27 mouse cellular contexts compared by ENCODE assay signal in genomic region chr2:167086836-167087235, GRCm38 (mm10). TPM values are rescaled to one million over a fixed set of nuclear protein-coding genes. Genes with fewer than 3 reads are reported as not detected.
DNase-seq lines count a peak whose midpoint lies in the region; ATAC-seq lines count a peak whose summit lies in the region.
"Had no signal": no experiment of that assay in that cellular context is flagged by ENCODE, and none has a peak within 500 bp of the region (broad histone marks: within the 10 kb centered on the region; RNA-seq: fewer than 3 reads in every experiment).

No protein-coding gene starts in this region.

- no peak overlapping the region for H3K4me2 ChIP-seq in kidney, embryonic 14.5 days (replicated peaks; ENCODE audit: low read depth, low read length)
- no peak overlapping the region for H3K4me2 ChIP-seq in midbrain, embryonic 11.5 days
- H3K4me2 ChIP-seq in midbrain, embryonic 14.5 days (ENCODE audit: low read length), result no peak overlapping the region
- H3K4me2 ChIP-seq: embryonic facial prominence, embryonic 13.5 days; forebrain, embryonic 12.5 days; forebrain, embryonic 15.5 days; heart, embryonic 12.5 days; heart, embryonic 15.5 days; hindbrain, embryonic 13.5 days had no signal

- no peaks in the 10 kb centered on the region for H3K27me3 ChIP-seq in kidney, embryonic 14.5 days (ENCODE audit: control insufficient read depth, insufficient read depth, low read length)
- no peaks in the 10 kb centered on the region for H3K27me3 ChIP-seq in midbrain, embryonic 11.5 days (ENCODE audit: control insufficient read depth, insufficient read depth, low read length)
- H3K27me3 ChIP-seq in midbrain, embryonic 14.5 days (ENCODE audit: control insufficient read depth, insufficient read depth, low read length), result no peaks in the 10 kb centered on the region
- H3K27me3 ChIP-seq: embryonic facial prominence, embryonic 13.5 days; forebrain, embryonic 12.5 days; forebrain, embryonic 15.5 days had no signal

- H3K9ac ChIP-seq in kidney, embryonic 14.5 days (ENCODE audit: low read depth, low read length), result no peak overlapping the region
- no peak overlapping the region for H3K9ac ChIP-seq in midbrain, embryonic 11.5 days (ENCODE audit: low read length)
- H3K9ac ChIP-seq in midbrain, embryonic 14.5 days (replicated peaks; ENCODE audit: low read length), result no peak overlapping the region
- H3K9ac ChIP-seq: embryonic facial prominence, embryonic 13.5 days; forebrain, embryonic 12.5 days; forebrain, embryonic 15.5 days; heart, embryonic 12.5 days; heart, embryonic 15.5 days; hindbrain, embryonic 13.5 days had no signal

- no peak for ATAC-seq in kidney, embryonic 14.5 days (ENCODE audit: low FRiP score, low TSS enrichment)
- no peak for ATAC-seq in midbrain, embryonic 11.5 days (ENCODE audit: low FRiP score)
- no peak for ATAC-seq in midbrain, embryonic 14.5 days (ENCODE audit: low FRiP score, low TSS enrichment)
- ATAC-seq: activated CD4-positive, CD25-positive, alpha-beta regulatory T cell, adult 4 months; forebrain, embryonic 15.5 days had no signal

- H3K36me3 ChIP-seq in kidney, embryonic 14.5 days (ENCODE audit: control insufficient read depth, insufficient read depth, low read length), result no peaks in the 10 kb centered on the region
- H3K36me3 ChIP-seq in midbrain, embryonic 11.5 days (ENCODE audit: control insufficient read depth, insufficient read depth, low read length), result no peaks in the 10 kb centered on the region
- H3K36me3 ChIP-seq in midbrain, embryonic 14.5 days (ENCODE audit: control insufficient read depth, insufficient read depth, low read length), result no peaks in the 10 kb centered on the region
- H3K36me3 ChIP-seq: embryonic facial prominence, embryonic 10.5 days; embryonic facial prominence, embryonic 13.5 days; forebrain, embryonic 12.5 days; forebrain, embryonic 15.5 days; heart, embryonic 12.5 days; heart, embryonic 15.5 days; hindbrain, embryonic 10.5 days; hindbrain, embryonic 13.5 days had no signal

- no peaks in the 10 kb centered on the region for H3K9me3 ChIP-seq in kidney, embryonic 14.5 days (ENCODE audit: control insufficient read depth, low read length)
- no peaks in the 10 kb centered on the region for H3K9me3 ChIP-seq in midbrain, embryonic 11.5 days (ENCODE audit: control insufficient read depth, low read length)
- H3K9me3 ChIP-seq in midbrain, embryonic 14.5 days (ENCODE audit: control insufficient read depth, low read length), result no peaks in the 10 kb centered on the region
- H3K9me3 ChIP-seq: embryonic facial prominence, embryonic 10.5 days; embryonic facial prominence, embryonic 13.5 days; forebrain, embryonic 12.5 days; forebrain, embryonic 15.5 days; heart, embryonic 12.5 days; heart, embryonic 15.5 days; hindbrain, embryonic 10.5 days; hindbrain, embryonic 13.5 days had no signal

- H3K27ac ChIP-seq in kidney, embryonic 14.5 days (ENCODE audit: low read depth, low read length), result no peak overlapping the region
- no peak overlapping the region for H3K27ac ChIP-seq in midbrain, embryonic 11.5 days (ENCODE audit: low read depth, low read length)
- no peak overlapping the region for H3K27ac ChIP-seq in midbrain, embryonic 14.5 days (replicated peaks; ENCODE audit: low read depth, low read length)
- H3K27ac ChIP-seq: embryonic facial prominence, embryonic 10.5 days; embryonic facial prominence, embryonic 13.5 days; forebrain, embryonic 12.5 days; forebrain, embryonic 15.5 days; heart, embryonic 15.5 days; hindbrain, embryonic 10.5 days; hindbrain, embryonic 13.5 days had no signal

- H3K4me3 ChIP-seq in kidney, embryonic 14.5 days (ENCODE audit: low read length), result no peak overlapping the region
- no peak overlapping the region for H3K4me3 ChIP-seq in midbrain, embryonic 11.5 days (ENCODE audit: low read depth, low read length)
- H3K4me3 ChIP-seq in midbrain, embryonic 14.5 days (replicated peaks; ENCODE audit: low read depth, low read length), result no peak overlapping the region
- H3K4me3 ChIP-seq: embryonic facial prominence, embryonic 10.5 days; embryonic facial prominence, embryonic 13.5 days; erythroblast, embryonic 14.5 days; forebrain, embryonic 12.5 days; forebrain, embryonic 15.5 days; heart, embryonic 12.5 days; heart, embryonic 15.5 days; hindbrain, embryonic 10.5 days; hindbrain, embryonic 13.5 days had no signal

- peaks cover 5% of the 10 kb centered on the region; the same call in 1 of the 2 replicates for H3K4me1 ChIP-seq in kidney, embryonic 14.5 days (ENCODE audit: control insufficient read depth, insufficient read depth, low read length)
- H3K4me1 ChIP-seq in midbrain, embryonic 11.5 days (ENCODE audit: control insufficient read depth, insufficient read depth, low read length), result peaks cover under 1% of the 10 kb centered on the region
- no peaks in the 10 kb centered on the region for H3K4me1 ChIP-seq in midbrain, embryonic 14.5 days (ENCODE audit: control insufficient read depth, insufficient read depth, low read length)
- H3K4me1 ChIP-seq: forebrain, embryonic 15.5 days; heart, embryonic 15.5 days had no signal

- WGBS in kidney, embryonic 14.5 days, result 70% methylated on average over 5 of the region's 5 CpGs
- WGBS in midbrain, embryonic 11.5 days, result 95% methylated on average over 5 of the region's 5 CpGs
- WGBS in midbrain, embryonic 14.5 days, result 89% methylated on average over 5 of the region's 5 CpGs

- DNase-seq in kidney, adult 11 months, result peak; percentile 57
- DNase-seq in kidney, postnatal 10 days, result no peak
- peak; percentile 51 to 55 for DNase-seq in kidney, adult 8-10 months
- peak; percentile 54 for DNase-seq in midbrain, embryonic 11.5 days (ENCODE audit: low spot score, missing footprints)
- no peak for DNase-seq in midbrain, embryonic 14.5 days
- DNase-seq: adrenal gland, adult 8-10 months; adrenal gland, postnatal 25 days; cerebellum, adult 11-12 months; cerebellum, adult 8-10 months; cerebellum, postnatal 10 days; cerebellum, postnatal 36 days; embryo, embryonic 11 days; gastrocnemius, postnatal 25 days; heart, adult 18-20 months; heart, postnatal 10 days; heart, postnatal 36 days had no signal

RNA-seq across cellular contexts. Expression of gene Znfx1, which starts 24.0 kb away (rescaled TPM):
- 4.3 and 10.5 TPM in 2 replicates for polyA plus RNA-seq in kidney, embryonic 14.5 days (2014; fragmentation: Nextera tagmentation; extraction: Ambion mirVana)
- polyA plus RNA-seq in midbrain, embryonic 11.5 days (2014; fragmentation: Nextera tagmentation; extraction: Ambion mirVana), result 5.4 and 5.5 TPM in 2 replicates
- 8.9 and 9.3 TPM in 2 replicates for polyA plus RNA-seq in midbrain, embryonic 14.5 days (2014; fragmentation: Nextera tagmentation; extraction: Ambion mirVana)

Comparison
In these comparisons a context has a peak if more than half of its experiments do, and no peak if none do; other contexts are left out.
1. DNase-seq: peak in kidney, adult 11 months (single experiment), kidney, adult 8-10 months (2 of 2) and midbrain, embryonic 11.5 days (single experiment); none in kidney, postnatal 10 days (single experiment) and midbrain, embryonic 14.5 days (single experiment).